Mouse (Mus musculus) common myeloid progenitor, adult 5-6 weeks (primary cell): ENCODE results near the gene Ugt1a6b. TPM values are rescaled to one million over a fixed set of nuclear protein-coding genes. Genes with fewer than 3 reads are reported as not detected.

Experiments used
- ATAC-seq: replicated peaks from 2 replicates; pipeline ENCODE4 v1.8.0; 2016; ENCODE audit warnings: low read depth, mild to moderate bottlenecking, moderate TSS enrichment, inconsistent platforms; ENCODE audit not compliant: poor library complexity, severe bottlenecking
- total RNA-seq: library from RNA; stranded (forward); fragments of 200-1000, 187-1606 nt; gene quantifications from 2 replicates; pipeline ENCODE4 v1.2.3, GENCODE M21; 2017

Ugt1a6b gene
- total RNA-seq, 1 experiment from 2014 or later: 0.91 TPM

- ATAC-seq: no peak
These were observed 154.0 kb downstream of the Ugt1a6b start for GRCm38 (mm10) chr1:88256886-88257663.

- ATAC-seq: no peak
These were observed 154.6 kb downstream of the Ugt1a6b start for GRCm38 (mm10) chr1:88257681-88258080.

GRCm38 (mm10) chr1:88258361-88258760 is 155.3 kb downstream of the Ugt1a6b start:
- ATAC-seq: no peak

- ATAC-seq: peak; percentile 15
These were observed 156.0 kb downstream of the Ugt1a6b start for GRCm38 (mm10) chr1:88258881-88259642.

GRCm38 (mm10) chr1:88259643-88260024 is 156.6 kb downstream of the Ugt1a6b start:
- no peak for ATAC-seq

- no peak for ATAC-seq
These were observed 157.1 kb downstream of the Ugt1a6b start for GRCm38 (mm10) chr1:88260114-88260513.

GRCm38 (mm10) chr1:88260604-88261377 is 157.7 kb downstream of the Ugt1a6b start:
- peak; percentile 2; the same call in 1 of the 2 replicates for ATAC-seq

GRCm38 (mm10) chr1:88261706-88262105 is 158.7 kb downstream of the Ugt1a6b start:
- ATAC-seq: no peak

GRCm38 (mm10) chr1:88262255-88262654 is 159.2 kb downstream of the Ugt1a6b start:
- ATAC-seq: peak; percentile 6

GRCm38 (mm10) chr1:88262961-88263360 is 159.9 kb downstream of the Ugt1a6b start:
- ATAC-seq: no peak

- no peak for ATAC-seq
These were observed 160.7 kb downstream of the Ugt1a6b start for GRCm38 (mm10) chr1:88263778-88264177.

- no peak for ATAC-seq
These were observed 161.3 kb downstream of the Ugt1a6b start for GRCm38 (mm10) chr1:88264237-88264868.

- no peak for ATAC-seq
These were observed 161.8 kb downstream of the Ugt1a6b start for GRCm38 (mm10) chr1:88264869-88265240.

GRCm38 (mm10) chr1:88266123-88266522 is 163.1 kb downstream of the Ugt1a6b start:
- no peak for ATAC-seq

- no peak for ATAC-seq
These were observed 164.4 kb downstream of the Ugt1a6b start for GRCm38 (mm10) chr1:88267489-88267888.

- no peak for ATAC-seq
These were observed 165.0 kb downstream of the Ugt1a6b start for GRCm38 (mm10) chr1:88268070-88268469.
